Comparison of ENCODE assay signal across 8 mouse cellular contexts in genomic region chr9:4536514-4537150, GRCm38 (mm10).
DNase-seq lines count a peak whose midpoint lies in the region; ATAC-seq lines count a peak whose summit lies in the region.

No protein-coding gene starts in this region.

- no peak for DNase-seq in frontal cortex, postnatal 10 days (ENCODE audit: low spot score in 2 of 2)
- DNase-seq in A20 (ENCODE audit: low read depth, low spot score) = peak; percentile 67
- DNase-seq in c-Kit-positive CD71-negative TER-119-negative erythroid progenitor cells, embryonic 14.5 days (ENCODE audit: low read depth) = peak; percentile 2
- DNase-seq in induced T-regulatory cell, adult 2 months (ENCODE audit: low read depth) = peak; percentile 1
- no peak for DNase-seq in lung, postnatal 10 days
- DNase-seq in natural killer cell, adult 2 months (ENCODE audit: low spot score in 2 of 2) = no peak

- peak; percentile 80 for ATAC-seq in frontal cortex, adult (ENCODE audit: low TSS enrichment)
- no peak for ATAC-seq in CD4-positive, CD25-positive, alpha-beta regulatory T cell, adult 4 months

Comparison
In these comparisons a context has a peak if more than half of its experiments do, and no peak if none do; other contexts are left out.
1. DNase-seq: peak in A20 (single experiment), c-Kit-positive CD71-negative TER-119-negative erythroid progenitor cells, embryonic 14.5 days (single experiment) and induced T-regulatory cell, adult 2 months (single experiment); none in frontal cortex, postnatal 10 days (0 of 2), lung, postnatal 10 days (single experiment) and natural killer cell, adult 2 months (0 of 2).